Mouse (Mus musculus) embryo, embryonic 11.5 days (tissue): ENCODE results near the gene Hacd2.

Source experiments
- DNase-seq: peaks from one replicate; pipeline ENCODE4 v3.0.0-alpha.2; 2012; ENCODE audit warnings: low read depth, low spot score

Hacd2 gene

GRCm38 (mm10) chr16:35006251-35006650 is 16.0 kb upstream of the Hacd2 start:
- DNase-seq, result no peak

DNA sequence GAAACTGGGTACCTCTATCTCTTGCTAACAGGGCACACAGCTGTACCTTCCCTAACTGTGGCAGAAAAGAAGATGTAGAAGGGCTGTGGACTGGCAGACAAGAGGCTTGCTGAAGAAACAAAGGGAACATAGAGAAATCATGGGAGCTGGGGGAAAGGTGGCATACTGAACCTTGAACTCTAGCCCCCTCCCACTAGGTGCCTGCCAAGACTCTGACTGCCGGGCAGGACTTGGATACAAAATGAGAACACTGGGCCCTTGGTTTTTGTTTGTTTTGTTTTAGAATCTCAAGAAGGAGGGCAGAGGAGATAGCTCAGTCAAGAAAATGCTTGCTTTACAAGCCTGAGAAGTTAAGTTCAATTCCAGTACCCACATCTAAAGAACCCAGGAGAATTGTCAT is 14.9 kb upstream of the Hacd2 start:
- DNase-seq, result no peak

DNA sequence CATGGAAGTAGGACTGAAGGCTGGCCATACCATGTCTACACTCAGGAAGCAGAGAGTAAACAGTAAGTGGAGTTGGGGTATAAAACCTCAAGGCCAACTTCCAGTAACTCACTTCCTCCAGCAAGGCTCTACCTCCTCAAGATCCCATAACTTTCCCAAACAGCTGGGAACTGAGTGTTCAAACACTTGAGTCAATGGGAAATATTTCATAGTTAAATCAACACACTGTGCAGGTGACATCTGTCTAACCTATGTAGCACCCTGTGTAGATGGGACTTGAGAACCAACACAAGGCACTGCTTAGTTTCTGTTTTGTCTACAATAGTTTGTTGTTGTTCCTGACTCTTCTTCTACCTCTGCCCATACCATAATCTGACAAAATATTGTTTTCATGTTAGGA is 13.8 kb upstream of the Hacd2 start:
- no peak for DNase-seq

DNA sequence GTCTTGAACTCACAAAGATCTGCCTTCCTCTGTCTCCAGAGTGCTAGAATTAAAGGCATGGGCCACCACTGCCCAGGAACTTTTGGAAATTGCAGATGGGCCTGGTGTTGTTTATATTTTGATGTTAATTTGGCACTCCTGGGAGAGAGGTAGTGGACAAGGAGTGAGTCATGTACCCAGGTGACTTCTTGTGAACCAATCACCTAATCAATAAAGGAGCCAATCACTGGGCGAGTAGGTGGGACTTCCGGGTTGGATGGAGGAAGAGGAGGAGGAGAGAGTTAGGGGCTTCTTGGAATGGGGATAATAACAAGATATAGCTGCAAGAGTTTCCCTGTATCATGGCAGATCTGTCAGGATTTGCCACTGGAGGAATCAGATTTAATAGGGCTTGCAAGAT is 8.7 kb upstream of the Hacd2 start:
- DNase-seq, result no peak

- DNase-seq, result no peak
These were observed 5.7 kb upstream of the Hacd2 start for GRCm38 (mm10) chr16:35016491-35016890.

GRCm38 (mm10) chr16:35018470-35018974 is 3.7 kb upstream of the Hacd2 start:
- DNase-seq, result no peak

DNA sequence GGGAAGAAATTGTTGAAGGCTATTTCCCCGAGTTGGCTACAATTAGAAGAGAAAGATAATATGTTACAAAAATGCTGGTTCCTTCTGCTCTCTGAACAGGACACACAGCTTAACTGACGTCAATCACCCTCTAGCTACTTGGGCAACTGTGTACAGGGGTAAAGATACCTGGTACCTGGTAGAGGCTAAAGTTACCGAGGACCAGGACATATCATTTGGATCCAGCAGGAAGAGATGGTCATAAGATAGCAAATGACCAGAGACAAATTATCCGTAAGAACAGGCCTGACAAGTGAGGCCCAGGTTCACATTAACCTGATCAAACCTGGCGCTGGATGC is 356 bp upstream of the Hacd2 start:
- DNase-seq, result no peak

- DNase-seq, result no peak
These were observed 1.0 kb downstream of the Hacd2 start for GRCm38 (mm10) chr16:35023138-35023735.

DNA sequence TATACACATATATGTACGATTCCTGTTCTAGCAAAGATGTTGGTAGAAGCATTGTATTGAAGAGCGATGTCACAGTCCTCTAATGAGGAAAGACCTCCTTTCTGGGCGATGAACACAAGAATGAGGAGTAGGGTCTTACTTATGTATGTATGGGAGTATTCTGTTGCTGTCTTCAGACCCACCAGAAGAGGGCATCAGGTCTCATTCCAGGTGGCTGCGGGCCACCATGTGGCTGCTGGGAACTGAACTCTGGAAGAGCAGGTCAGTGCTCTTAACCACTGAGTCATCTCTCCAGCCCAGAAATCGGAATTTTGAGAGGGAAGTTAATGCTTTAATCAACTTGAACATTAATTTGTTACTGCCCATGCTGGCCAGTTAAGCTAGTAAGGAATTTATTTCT is 2.1 kb downstream of the Hacd2 start:
- DNase-seq, result no peak

DNA sequence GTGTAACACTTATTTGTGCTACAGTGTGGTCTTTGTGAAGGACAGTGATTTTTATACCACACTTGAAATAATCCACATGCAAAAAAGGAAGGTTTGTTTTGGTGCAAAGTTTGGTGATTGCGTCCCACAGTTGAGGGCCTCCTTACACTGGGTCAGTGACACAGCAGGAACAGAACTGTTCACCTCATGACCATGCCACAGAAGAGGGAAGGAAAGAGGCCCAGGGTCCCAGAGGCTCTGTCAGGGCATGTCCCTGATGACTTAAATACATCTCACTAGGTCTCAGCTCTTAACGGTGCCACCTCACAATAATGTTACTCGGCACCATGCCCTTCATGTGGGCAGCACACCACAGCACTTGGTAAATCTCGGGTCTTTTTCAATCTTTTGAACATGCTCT is 3.1 kb downstream of the Hacd2 start:
- DNase-seq, result no peak

- no peak for DNase-seq
These were observed 11.0 kb downstream of the Hacd2 start for GRCm38 (mm10) chr16:35033241-35033640.

DNA sequence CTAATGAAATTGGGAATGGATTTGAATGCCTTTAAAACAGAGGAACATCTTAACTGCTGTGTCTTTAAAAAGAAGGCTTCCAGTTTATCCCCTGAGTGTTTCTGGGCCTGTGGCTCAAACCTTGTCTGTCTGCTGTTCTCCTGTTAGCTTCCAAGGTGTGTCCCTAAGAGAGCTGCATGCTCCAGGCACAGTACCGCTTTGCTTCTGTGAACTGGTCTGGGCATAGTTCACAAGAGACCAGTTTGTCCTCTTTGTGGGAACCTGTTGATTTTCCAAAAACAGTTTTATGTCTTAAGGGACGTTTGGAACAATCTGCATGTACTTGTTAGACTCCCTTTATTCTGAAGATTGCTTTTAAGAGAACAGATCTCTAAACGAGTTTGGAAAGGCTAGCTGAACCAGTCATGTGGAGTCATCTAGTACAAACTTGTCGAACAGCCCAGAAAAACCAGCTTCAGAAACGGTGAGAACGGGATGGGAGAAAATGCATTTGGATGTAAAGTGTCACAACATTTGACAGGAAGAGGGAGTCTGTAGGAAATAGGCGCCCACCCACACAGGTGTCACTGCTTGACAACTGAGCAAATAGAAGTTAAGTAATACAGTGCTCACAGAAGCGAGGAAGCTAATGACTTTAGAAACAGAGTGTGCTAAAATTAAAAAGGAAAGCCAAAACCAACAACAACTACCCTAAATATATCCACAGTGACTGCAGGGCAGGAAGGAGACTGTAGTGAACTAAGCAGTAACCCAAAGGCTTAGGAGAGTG is 11.8 kb downstream of the Hacd2 start:
- no peak for DNase-seq

GRCm38 (mm10) chr16:35034971-35035370 is 12.7 kb downstream of the Hacd2 start:
- DNase-seq, result no peak

DNA sequence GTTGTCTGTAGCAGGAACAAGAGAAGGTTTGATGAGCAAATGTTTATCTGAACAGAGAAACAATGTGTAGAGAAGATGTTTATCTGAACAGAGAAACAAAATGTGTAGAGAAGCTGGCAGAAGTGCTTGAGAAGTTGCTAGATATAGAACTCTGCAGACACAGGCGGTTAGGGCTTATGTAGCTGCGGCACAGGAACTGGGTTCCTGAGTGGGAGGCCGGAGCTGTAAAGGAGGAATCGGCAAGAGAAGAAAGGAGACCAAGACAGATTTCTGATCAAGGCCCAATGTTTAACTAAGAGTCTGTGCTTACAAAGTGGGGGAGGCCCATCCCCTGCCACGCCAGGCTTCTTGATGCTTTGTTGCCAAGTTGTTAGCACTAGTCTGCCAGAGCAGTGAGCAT is 14.5 kb downstream of the Hacd2 start:
- DNase-seq, result no peak

DNA sequence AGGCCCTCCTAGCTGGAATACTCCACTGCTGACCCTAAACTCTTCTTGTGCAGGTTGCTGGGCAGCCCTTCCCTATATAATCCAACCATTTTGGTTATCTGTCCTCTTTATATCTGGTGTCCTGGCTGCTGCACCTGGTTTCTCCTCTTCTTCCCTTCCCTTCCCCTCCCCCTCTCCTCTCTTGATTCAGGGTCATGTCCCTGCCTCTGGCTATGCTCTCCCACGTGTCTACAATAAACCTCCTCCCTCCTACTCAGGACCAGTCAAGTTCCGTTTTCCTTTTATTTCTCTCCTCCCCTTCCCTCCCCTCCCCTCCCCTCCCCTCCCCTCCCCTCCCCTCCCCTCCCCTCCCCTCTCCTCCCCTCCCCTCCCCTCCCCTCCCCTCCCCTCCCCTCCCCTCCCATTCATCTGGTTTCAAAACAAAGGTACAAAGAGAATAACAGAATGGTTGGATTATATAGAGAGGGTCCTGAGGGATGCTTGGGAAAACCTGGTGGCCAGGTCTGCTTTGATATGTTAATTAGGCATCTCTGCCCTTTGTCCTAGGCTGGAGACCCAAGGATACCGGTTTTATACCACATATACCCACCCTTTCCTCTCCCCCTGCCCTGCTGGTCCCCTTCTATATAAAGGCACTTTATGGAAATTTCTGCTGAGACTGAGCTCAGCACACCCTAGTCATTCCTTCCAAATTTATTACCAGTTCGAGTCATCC is 16.3 kb downstream of the Hacd2 start:
- no peak for DNase-seq

GRCm38 (mm10) chr16:35040154-35040553 is 17.9 kb downstream of the Hacd2 start:
- no peak for DNase-seq

DNA sequence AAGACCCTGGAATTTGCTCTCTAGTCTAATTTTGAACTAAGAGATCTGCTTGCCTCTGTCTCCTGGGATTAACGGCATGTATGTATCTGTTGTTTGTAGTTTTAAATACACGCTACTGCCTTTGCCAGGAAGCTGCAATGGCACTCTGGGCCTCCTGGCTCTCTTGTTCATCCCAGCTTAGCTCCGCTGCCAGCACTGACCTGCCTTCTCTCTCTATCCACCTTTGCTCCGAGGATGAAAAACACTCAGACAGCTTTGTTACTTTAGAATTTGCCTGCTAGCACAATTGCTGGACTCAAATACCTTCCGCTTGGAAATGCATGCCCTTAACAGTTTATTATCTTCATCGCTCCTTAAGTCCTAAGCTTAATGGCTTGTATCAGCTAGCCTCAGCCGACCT is 18.8 kb downstream of the Hacd2 start:
- DNase-seq, result no peak

GRCm38 (mm10) chr16:35046081-35046775 is 24.0 kb downstream of the Hacd2 start:
- DNase-seq, result no peak

DNA sequence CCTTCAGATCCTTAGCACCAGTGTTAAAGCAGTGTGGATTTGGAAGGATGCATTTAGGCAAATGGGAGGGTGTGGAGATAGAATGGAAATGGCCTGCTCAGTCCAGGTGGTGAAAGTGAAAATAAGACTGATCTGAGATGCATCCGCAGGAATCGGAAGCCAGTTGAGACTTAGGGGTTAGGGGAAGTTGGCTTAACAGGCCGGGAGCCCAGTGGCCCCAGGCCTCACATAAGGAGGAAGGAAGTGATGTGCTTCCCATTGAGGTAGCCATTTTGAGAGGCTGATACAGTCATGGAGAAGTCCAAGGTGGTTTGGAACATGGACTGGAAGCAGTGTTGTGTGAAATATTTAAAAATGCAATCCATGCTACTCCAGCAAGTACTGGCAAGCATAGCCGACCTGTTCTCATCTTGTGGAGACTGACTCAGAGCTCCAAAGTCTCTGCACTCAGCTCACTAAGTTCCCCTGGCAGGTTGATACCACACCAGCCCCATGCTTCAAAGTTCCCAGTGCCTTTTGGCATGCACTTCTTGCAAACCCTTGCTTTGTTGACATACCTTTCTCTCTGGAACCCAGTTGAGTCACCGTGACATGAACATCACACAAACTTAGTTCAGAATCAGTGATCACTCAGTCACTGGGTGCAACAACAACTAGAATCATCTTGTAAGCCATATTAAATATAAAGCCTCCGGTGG is 25.2 kb downstream of the Hacd2 start:
- DNase-seq, result no peak

GRCm38 (mm10) chr16:35051066-35051465 is 28.8 kb downstream of the Hacd2 start:
- no peak for DNase-seq

GRCm38 (mm10) chr16:35052191-35052590 is 30.0 kb downstream of the Hacd2 start:
- DNase-seq, result no peak
